Mouse (Mus musculus): ENCODE data around the gene Dtx3l.
"Not testable (repeated sequence)": the region's sequence is repeated elsewhere in the genome, so short reads cannot be mapped to it uniquely, and the experiment has no call there.

Dtx3l gene

GRCm38 (mm10) chr16:35938211-35939151, at the start of gene Dtx3l, which contains the start of gene Parp9:
Dtx3l (minus strand) TSS chr16:35939151.
Parp9 (plus strand) TSS chr16:35938470.
- peak; percentile 76 for DNase-seq (ENCODE audit: low spot score)

GRCm38 (mm10) chr16:35987930-35988329, 49.0 kb upstream of the Dtx3l start:
- no peak for DNase-seq (ENCODE audit: low spot score)

GRCm38 (mm10) chr16:35984471-35984870, 45.5 kb upstream of the Dtx3l start:
- peak; percentile 8 for DNase-seq (ENCODE audit: low spot score)

GRCm38 (mm10) chr16:35983517-35984101, 44.7 kb upstream of the Dtx3l start:
- DNase-seq (ENCODE audit: low spot score), result peak; percentile 63

GRCm38 (mm10) chr16:35982902-35983516, 44.1 kb upstream of the Dtx3l start:
- DNase-seq (ENCODE audit: low spot score), result peak; percentile 94

- no peak for DNase-seq (ENCODE audit: low spot score)
Measured at GRCm38 (mm10) chr16:35982506-35982901, 43.6 kb upstream of the Dtx3l start.

- peak; percentile 97 for DNase-seq (ENCODE audit: low spot score)
Measured at GRCm38 (mm10) chr16:35981363-35981821, 42.4 kb upstream of the Dtx3l start.

- not testable (repeated sequence) for DNase-seq (ENCODE audit: low spot score)
Measured at GRCm38 (mm10) chr16:35978450-35978849, 39.5 kb upstream of the Dtx3l start, which contains the start of gene Kpna1. Kpna1 (plus strand) TSS chr16:35978750.

GRCm38 (mm10) chr16:35974021-35974420, 35.1 kb upstream of the Dtx3l start:
- no peak for DNase-seq (ENCODE audit: low spot score)

- no peak for DNase-seq (ENCODE audit: low spot score)
Measured at GRCm38 (mm10) chr16:35968149-35968548, 29.2 kb upstream of the Dtx3l start.

- DNase-seq (ENCODE audit: low spot score), result no peak
Measured at GRCm38 (mm10) chr16:35967319-35967718, 28.4 kb upstream of the Dtx3l start.

- no peak for DNase-seq (ENCODE audit: low spot score)
Measured at GRCm38 (mm10) chr16:35966411-35967115, 27.6 kb upstream of the Dtx3l start.

GRCm38 (mm10) chr16:35965991-35966390, 27.0 kb upstream of the Dtx3l start:
- not testable (repeated sequence) for DNase-seq (ENCODE audit: low spot score)

- DNase-seq (ENCODE audit: low spot score), result no peak
Measured at GRCm38 (mm10) chr16:35952628-35953130, 13.7 kb upstream of the Dtx3l start.

- no peak for DNase-seq (ENCODE audit: low spot score)
Measured at GRCm38 (mm10) chr16:35951216-35951615, 12.3 kb upstream of the Dtx3l start.

GRCm38 (mm10) chr16:35949264-35949663, 10.3 kb upstream of the Dtx3l start:
- DNase-seq (ENCODE audit: low spot score), result no peak

- no peak for DNase-seq (ENCODE audit: low spot score)
Measured at GRCm38 (mm10) chr16:35941382-35941781, 2.4 kb upstream of the Dtx3l start.

GRCm38 (mm10) chr16:35939690-35940089, 739 bp upstream of the Dtx3l start:
- peak; percentile 83 for DNase-seq (ENCODE audit: low spot score)

- peak; percentile 17 for DNase-seq (ENCODE audit: low spot score)
Measured at GRCm38 (mm10) chr16:35939261-35939660, 310 bp upstream of the Dtx3l start.

- no peak for DNase-seq (ENCODE audit: low spot score)
Measured at GRCm38 (mm10) chr16:35933181-35933580, 5.8 kb downstream of the Dtx3l start.

GRCm38 (mm10) chr16:35932179-35933055, 6.5 kb downstream of the Dtx3l start:
- DNase-seq (ENCODE audit: low spot score), result no peak

Data from MN1 (cell line).